Mouse (Mus musculus): ENCODE measurements around the gene Zfp273.
"Not testable (repeated sequence)": the region's sequence is repeated elsewhere in the genome, so short reads cannot be mapped to it uniquely, and the experiment has no call there.

The Zfp273 gene

GRCm38 (mm10) chr13:67813710-67814660, at the start of gene Zfp273:
Zfp273 (plus strand) TSS chr13:67813740.
- peak; percentile 79 for DNase-seq

DNA sequence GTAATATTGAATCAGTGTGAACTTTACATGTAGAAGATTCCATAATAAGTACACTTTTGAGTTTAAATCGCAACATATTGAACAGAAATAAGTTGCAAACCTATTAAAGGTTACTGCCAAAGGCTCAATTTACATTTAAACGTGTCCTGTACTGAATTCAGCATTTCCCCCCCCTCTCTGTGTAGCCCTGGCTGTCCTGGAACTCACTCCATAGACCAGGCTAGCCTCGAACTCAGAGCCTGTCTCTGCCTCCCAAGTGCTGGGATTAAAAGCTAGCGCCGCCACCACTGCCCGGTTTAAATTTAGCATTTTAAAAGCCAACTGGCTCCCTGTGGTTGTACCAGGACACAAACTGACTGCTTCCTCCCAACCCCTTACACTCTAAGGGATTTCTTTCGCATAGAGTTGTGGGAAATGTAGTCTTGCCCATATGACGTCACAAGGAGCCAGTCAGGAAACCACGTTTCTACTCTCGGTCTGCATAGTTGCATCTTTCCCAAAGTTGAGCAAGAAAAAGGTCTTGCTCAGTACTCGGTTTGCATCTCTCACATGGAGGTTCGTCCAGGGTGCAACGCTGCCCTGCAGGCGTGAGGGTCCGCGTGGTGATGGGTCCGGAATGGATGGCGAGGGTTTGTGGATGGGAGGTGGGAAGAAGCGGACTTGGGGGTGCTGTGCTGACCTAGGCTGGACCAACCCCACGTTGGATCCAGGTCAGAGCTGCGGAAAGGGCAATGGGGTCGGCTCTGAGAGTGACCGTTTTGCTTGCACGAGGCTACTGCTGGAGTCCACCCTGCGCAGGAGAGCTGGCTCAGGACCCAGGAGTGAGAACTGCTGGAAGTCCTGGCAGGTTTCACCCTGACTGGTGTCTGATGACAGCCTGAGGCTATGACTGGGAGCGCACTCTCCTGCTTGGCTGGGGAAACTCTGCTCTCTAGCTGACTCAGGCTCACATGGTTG, 34.0 kb upstream of the Zfp273 start, which contains the start of gene Zfp493:
TSS of gene Zfp493 (plus strand) at position 429 of the 957 bp plus-strand sequence.
- DNase-seq, result peak; percentile 70

DNA sequence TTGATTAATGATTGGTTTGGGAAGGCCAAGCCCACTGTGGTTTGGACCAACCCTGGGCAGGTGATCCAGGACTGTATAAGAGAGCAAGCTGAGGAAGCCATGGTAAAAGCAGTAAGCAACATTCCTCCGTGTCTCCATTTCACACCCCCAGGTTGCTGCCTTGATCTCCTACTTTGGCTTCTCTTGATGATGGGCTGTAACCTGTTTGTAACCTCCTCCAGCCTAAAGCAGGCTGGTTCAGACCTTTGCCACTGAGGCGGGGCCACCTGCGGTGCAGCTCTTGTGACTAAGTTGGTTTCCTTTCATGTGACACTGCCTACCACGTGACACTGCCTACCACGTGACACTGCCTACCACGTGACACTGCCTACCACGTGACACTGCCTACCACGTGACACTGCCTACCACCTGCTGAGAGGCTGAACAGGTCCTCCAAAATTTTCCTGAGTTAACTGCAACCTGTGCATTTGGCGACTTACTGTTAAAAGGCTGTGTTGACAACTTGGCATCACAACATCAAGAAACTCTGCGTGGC, 21.6 kb upstream of the Zfp273 start:
- no peak for DNase-seq

- no peak for DNase-seq
Observed at GRCm38 (mm10) chr13:67798618-67799017, 14.9 kb upstream of the Zfp273 start.

- not testable (repeated sequence) for DNase-seq
Observed at GRCm38 (mm10) chr13:67799151-67799550, 14.4 kb upstream of the Zfp273 start.

- no peak for DNase-seq
Observed at GRCm38 (mm10) chr13:67811651-67812210, 1.8 kb upstream of the Zfp273 start.

- DNase-seq, result no peak
Observed at GRCm38 (mm10) chr13:67812961-67813709, 405 bp upstream of the Zfp273 start.

DNA sequence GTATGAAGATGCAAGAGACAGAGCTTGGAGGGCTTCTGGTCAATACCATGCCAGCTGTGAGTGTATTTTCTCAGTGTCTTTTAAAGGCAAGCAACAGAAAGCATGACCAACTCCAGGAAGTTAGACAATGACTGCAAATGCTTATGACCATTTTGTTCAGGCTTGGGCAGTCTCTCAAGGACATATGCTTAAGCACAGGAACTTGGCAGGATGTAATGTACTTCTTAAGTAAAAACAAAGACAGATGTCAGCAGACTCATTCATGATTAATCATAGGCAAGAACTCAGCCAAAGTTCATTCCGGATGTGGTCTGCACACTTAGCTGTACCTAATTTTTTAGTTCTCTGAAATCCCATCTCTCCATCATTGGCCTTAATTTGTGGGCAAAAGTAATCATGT, 5.1 kb downstream of the Zfp273 start:
- no peak for DNase-seq

- DNase-seq, result peak; percentile 69
Observed at GRCm38 (mm10) chr13:67830911-67831336, 17.4 kb downstream of the Zfp273 start, which contains the start of gene Gm10037. Gm10037 (plus strand) TSS chr13:67831106.

DNA sequence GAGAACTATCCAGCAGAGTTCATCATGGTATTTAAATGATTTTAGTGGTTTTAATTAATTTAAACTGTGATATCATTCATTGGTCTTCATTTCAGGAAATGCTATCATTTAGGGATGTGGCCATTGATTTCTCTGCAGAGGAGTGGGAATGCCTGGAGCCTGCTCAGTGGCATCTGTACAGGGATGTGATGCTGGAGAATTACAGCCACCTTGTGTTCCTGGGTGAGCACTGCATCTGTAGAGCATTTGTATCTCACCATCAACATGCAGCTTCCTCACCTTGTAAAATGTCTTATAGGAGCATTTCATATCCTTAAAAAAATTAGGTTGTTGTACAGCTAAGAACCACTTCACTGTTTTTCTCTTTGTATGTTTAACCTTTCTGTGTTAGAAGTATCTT, 19.6 kb downstream of the Zfp273 start:
- DNase-seq, result not testable (repeated sequence)

DNA sequence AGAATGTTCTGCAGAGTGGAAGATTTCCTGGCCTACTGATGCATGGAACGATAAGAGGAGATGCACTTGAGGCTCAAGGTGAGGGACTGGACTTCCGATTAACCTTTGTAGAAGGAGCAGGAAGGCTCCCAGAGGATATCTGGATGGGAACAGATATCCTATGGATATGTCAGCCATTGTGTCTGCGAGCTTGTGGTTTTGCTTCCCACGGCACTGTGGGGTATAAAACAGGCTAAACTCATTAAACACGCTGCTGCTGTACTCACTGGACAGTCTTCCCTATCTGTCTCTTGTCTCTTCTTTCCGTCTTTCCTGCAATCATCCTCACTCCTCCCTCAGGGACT, 30.2 kb downstream of the Zfp273 start:
- no peak for DNase-seq

DNA sequence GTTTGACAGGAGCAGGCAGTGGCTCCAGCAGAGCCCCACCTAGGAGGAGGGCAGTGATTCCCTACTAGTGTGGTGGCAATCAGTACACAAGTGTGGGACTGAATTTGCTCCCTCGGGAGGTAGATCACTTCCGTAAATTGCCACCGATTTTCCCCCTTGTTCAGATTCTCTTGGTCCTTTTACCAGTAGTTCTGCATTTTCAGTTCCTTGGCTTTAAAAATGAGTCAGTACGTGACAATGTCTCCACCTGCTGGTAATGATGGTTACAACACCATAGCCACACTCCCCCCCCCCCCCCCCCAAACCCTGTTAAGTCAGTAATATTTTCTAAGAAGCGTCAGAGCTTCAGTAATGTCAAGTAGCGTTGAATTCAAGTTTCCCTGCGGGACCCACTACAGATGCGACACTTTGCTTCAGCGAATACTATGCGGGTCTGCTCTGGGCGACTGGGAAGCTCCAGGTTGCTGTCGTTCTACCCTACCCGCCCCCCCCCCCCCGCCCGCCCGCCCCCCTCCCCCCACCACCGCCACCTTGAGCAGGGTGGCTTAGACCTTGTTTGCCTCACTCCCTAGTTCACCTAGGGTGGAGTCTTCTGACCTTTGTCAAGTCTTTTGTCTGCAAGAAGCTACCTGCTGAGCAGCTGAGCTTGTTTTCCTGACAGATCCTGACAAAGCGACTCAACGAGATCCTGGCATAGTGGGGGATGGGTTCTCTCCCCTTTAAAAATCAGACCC, 30.7 kb downstream of the Zfp273 start:
- DNase-seq, result peak; percentile 68

GRCm38 (mm10) chr13:67844853-67845194, 31.3 kb downstream of the Zfp273 start:
- no peak for DNase-seq

DNA sequence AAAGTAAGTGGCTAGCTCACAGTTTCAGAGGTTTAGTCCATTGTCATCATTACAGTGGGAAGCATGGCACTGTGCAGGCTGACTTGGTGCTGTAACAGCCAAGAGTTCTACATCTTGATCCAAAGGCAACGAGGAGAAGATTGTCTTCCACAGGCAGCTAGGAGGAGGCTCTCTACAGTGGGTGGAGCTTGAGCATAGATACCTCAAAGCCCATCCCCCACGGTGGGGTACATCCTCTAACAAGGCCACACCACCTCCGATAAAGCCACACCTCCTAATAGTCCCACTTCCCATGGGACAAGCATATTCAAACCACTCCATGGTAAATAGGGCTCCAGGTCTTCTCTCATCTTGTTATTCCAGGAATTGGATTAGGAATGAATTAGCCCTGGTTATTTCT, 36.8 kb downstream of the Zfp273 start:
- DNase-seq, result no peak

DNA sequence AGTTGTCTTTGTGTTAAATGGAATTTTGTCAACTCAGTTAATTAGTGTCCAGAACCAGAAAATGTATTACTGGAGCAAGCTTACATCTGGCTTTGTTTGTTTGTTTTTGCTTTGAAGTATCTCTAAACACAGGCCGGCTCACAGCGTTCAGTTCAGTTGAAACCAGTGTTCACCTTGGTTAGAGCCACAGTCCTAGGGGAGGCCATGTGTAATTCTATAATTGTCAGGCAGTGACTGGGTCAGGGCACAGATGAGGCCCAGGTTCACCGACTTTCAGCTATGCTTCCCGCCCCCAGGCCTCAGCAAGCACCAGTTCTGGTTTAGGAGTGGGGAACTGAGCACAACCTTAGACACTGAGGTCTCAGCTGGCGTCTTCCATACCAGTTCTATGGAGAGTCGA, 39.6 kb downstream of the Zfp273 start:
- DNase-seq, result no peak

DNA sequence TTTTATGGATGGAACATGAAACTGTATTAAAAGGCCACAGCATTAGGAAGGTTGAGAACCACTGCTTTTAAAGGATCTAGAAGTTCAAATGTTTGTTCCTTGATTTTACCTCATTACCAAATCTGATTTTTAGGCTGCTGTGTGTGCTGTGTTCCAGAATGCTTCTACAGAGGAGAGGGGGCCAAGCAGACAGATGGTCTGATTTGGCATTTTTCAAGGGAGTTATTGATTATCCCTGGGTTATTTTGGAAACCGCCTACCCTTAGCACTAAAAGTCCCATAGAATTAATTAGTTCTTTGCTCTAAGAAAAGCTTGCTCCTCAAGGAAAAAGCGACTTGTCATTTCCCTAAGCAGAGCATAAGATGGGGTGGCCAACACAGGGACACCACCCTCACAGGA, 40.4 kb downstream of the Zfp273 start:
- no peak for DNase-seq

GRCm38 (mm10) chr13:67857317-67857716, 43.8 kb downstream of the Zfp273 start:
- DNase-seq, result no peak

DNA sequence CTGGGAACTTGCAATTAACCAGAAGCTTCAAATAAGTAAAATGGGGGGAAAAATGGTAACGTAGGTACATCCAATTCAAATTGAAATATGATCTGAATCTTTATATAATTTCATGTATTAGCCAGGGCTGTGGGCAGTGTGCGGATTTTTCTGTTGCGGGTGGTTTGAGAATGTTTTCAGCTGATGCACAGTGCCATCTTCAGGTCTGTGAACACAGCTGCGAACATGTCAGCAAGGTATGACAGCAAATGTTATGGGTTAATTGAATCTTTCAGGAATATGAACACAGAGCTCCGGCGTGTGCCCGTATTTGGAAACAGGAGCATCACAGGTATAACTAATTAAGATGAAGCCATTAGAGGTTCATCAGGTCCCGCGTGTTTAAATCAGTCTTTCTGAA, 49.0 kb downstream of the Zfp273 start:
- DNase-seq, result no peak

- DNase-seq, result no peak
Observed at GRCm38 (mm10) chr13:67863026-67863425, 49.5 kb downstream of the Zfp273 start, which contains the start of gene BC048507. BC048507 (plus strand) TSS chr13:67863326.

- DNase-seq, result no peak
Observed at GRCm38 (mm10) chr13:67864764-67865350, 51.3 kb downstream of the Zfp273 start.

DNA sequence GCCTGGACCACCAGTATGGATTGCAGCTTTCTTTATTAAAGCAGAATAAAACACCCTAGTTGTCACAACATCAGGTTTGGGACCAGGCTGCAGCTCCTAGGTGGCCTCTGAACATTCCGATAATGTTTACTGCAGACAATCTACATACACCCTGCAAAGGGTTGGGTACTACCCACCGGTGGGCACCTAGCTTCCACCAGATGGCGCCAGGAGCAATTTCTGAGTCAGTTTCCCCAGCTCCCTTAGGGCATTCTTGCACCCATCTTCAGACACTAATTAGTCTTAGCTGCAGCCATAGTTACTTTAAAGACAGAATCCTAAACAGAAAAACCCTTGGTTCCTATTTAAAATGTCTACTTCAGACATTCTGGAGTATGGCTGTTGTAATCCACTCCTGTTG, 54.4 kb downstream of the Zfp273 start:
- peak; percentile 26 for DNase-seq

Data from kidney, postnatal 10 days (tissue).